Mouse (Mus musculus): ENCODE data around the gene Zdhhc21.

The Zdhhc21 gene

GRCm38 (mm10) chr4:82863316-82863715, 3.6 kb upstream of the Zdhhc21 start:
- DNase-seq: peak in 1 of 2 experiments; percentile 19

GRCm38 (mm10) chr4:82861451-82861850, 1.7 kb upstream of the Zdhhc21 start:
- no peak for DNase-seq

GRCm38 (mm10) chr4:82860566-82860965, 808 bp upstream of the Zdhhc21 start:
- no peak for DNase-seq

- no peak for DNase-seq
Observed at GRCm38 (mm10) chr4:82858431-82859010, 1.2 kb downstream of the Zdhhc21 start.

GRCm38 (mm10) chr4:82856986-82857385, 2.8 kb downstream of the Zdhhc21 start:
- DNase-seq: no peak

GRCm38 (mm10) chr4:82853809-82854208, 5.9 kb downstream of the Zdhhc21 start:
- DNase-seq: no peak

- DNase-seq: no peak
Observed at GRCm38 (mm10) chr4:82848552-82849234, 11.1 kb downstream of the Zdhhc21 start.

GRCm38 (mm10) chr4:82837526-82838240, 22.1 kb downstream of the Zdhhc21 start:
- no peak for DNase-seq

- DNase-seq: no peak
Observed at GRCm38 (mm10) chr4:82831155-82831554, 28.6 kb downstream of the Zdhhc21 start.

- DNase-seq: no peak
Observed at GRCm38 (mm10) chr4:82829429-82829828, 30.3 kb downstream of the Zdhhc21 start.

GRCm38 (mm10) chr4:82827001-82827400, 32.8 kb downstream of the Zdhhc21 start:
- DNase-seq: no peak

- DNase-seq: no peak
Observed at GRCm38 (mm10) chr4:82817833-82818232, 41.9 kb downstream of the Zdhhc21 start.

- DNase-seq: peak in 1 of 2 experiments; percentile 8
Observed at GRCm38 (mm10) chr4:82816351-82816750, 43.4 kb downstream of the Zdhhc21 start.

- peak; percentile 29 to 33 for DNase-seq
Observed at GRCm38 (mm10) chr4:82815296-82815695, 44.5 kb downstream of the Zdhhc21 start.

GRCm38 (mm10) chr4:82813356-82813755, 46.4 kb downstream of the Zdhhc21 start:
- no peak for DNase-seq

- DNase-seq: no peak
Observed at GRCm38 (mm10) chr4:82807811-82808210, 51.9 kb downstream of the Zdhhc21 start.

GRCm38 (mm10) chr4:82806176-82806757, 53.5 kb downstream of the Zdhhc21 start:
- no peak for DNase-seq

- DNase-seq: no peak
Observed at GRCm38 (mm10) chr4:82804019-82804418, 55.7 kb downstream of the Zdhhc21 start.

GRCm38 (mm10) chr4:82793608-82794007, 66.2 kb downstream of the Zdhhc21 start:
- DNase-seq: no peak

- no peak for DNase-seq
Observed at GRCm38 (mm10) chr4:82792906-82793580, 66.7 kb downstream of the Zdhhc21 start.

GRCm38 (mm10) chr4:82765513-82766216, 94.1 kb downstream of the Zdhhc21 start:
- no peak for DNase-seq

- DNase-seq: no peak
Observed at GRCm38 (mm10) chr4:82763586-82763985, 96.2 kb downstream of the Zdhhc21 start.

All from kidney, postnatal 4 days (tissue).